Comparison of ENCODE assay signal across 8 mouse cellular contexts in genomic region chr1:162739406-162739805, GRCm38 (mm10). TPM values are rescaled to one million over a fixed set of nuclear protein-coding genes. Genes with fewer than 3 reads are reported as not detected.
DNase-seq lines count a peak whose midpoint lies in the region; ATAC-seq and TF ChIP-seq lines count a peak whose summit lies in the region.

No protein-coding gene starts in this region.

- no peaks in the 10 kb centered on the region; the same call in 1 of the 2 replicates for H3K36me3 ChIP-seq in heart, embryonic 13.5 days
- 0 out of 2 replicates have a peak, but pooled peaks cover 2% of the 10 kb centered on the region for H3K36me3 ChIP-seq in kidney, postnatal 0 days (ENCODE audit: insufficient read depth, low read length)
- H3K36me3 ChIP-seq in macrophage (ENCODE audit: inconsistent target) = no peaks in the 10 kb centered on the region
- H3K36me3 ChIP-seq in stomach, embryonic 16.5 days (ENCODE audit: control insufficient read depth, insufficient read depth, low read length) = no peaks in the 10 kb centered on the region

- peak overlapping the region; percentile 84 for H3K4me2 ChIP-seq in heart, embryonic 13.5 days
- peak overlapping the region; percentile 63 for H3K4me2 ChIP-seq in kidney, postnatal 0 days (ENCODE audit: low read length)
- peak overlapping the region; percentile 96 for H3K4me2 ChIP-seq in stomach, embryonic 16.5 days (ENCODE audit: low read depth, low read length)

- peak in 1 of 2 experiments; percentile 25 for DNase-seq in layer of hippocampus, adult 2 months (ENCODE audit: low spot score in 2 of 2)
- no peak for DNase-seq in layer of hippocampus, adult 9-11 months
- DNase-seq in MN1 (ENCODE audit: low spot score) = peak; percentile 42
- DNase-seq in embryo, embryonic 11.5 days (ENCODE audit: low read depth, low spot score) = peak; percentile 9
- DNase-seq in kidney, postnatal 0 days (ENCODE audit: low spot score) = peak; percentile 83

- H3K9ac ChIP-seq in heart, embryonic 13.5 days = peak overlapping the region; percentile 99
- peak overlapping the region; percentile 95 for H3K9ac ChIP-seq in kidney, postnatal 0 days (ENCODE audit: low read depth, low read length)
- peak overlapping the region; percentile 98 for H3K9ac ChIP-seq in stomach, embryonic 16.5 days (ENCODE audit: low read length)

- H3K9me3 ChIP-seq in heart, embryonic 13.5 days = no peaks in the 10 kb centered on the region
- H3K9me3 ChIP-seq in kidney, postnatal 0 days (replicated peaks; ENCODE audit: low read length) = no peaks in the 10 kb centered on the region
- H3K9me3 ChIP-seq in stomach, embryonic 16.5 days (replicated peaks; ENCODE audit: control insufficient read depth, low read length) = no peaks in the 10 kb centered on the region

- H3K4me1 ChIP-seq in heart, embryonic 13.5 days = peaks cover 46% of the 10 kb centered on the region
- H3K4me1 ChIP-seq in kidney, postnatal 0 days (replicated peaks; ENCODE audit: insufficient read depth, low read length) = 0 out of 2 replicates have a peak, but pooled peaks cover 7% of the 10 kb centered on the region
- peaks cover 15% of the 10 kb centered on the region for H3K4me1 ChIP-seq in stomach, embryonic 16.5 days (ENCODE audit: control insufficient read depth, insufficient read depth, low read length)

- H3K27me3 ChIP-seq in heart, embryonic 13.5 days (replicated peaks) = no peaks in the 10 kb centered on the region
- no peaks in the 10 kb centered on the region for H3K27me3 ChIP-seq in kidney, postnatal 0 days (ENCODE audit: insufficient read depth, low read length)
- no peaks in the 10 kb centered on the region for H3K27me3 ChIP-seq in stomach, embryonic 16.5 days (ENCODE audit: control insufficient read depth, insufficient read depth, low read length)

- H3K4me3 ChIP-seq in layer of hippocampus, adult 2 months = peak overlapping the region; percentile 67
- peak overlapping the region; percentile 95 for H3K4me3 ChIP-seq in heart, embryonic 13.5 days
- peak overlapping the region; percentile 76 for H3K4me3 ChIP-seq in kidney, postnatal 0 days (replicated peaks; ENCODE audit: low read depth, low read length)
- H3K4me3 ChIP-seq in macrophage (ENCODE audit: inconsistent target) = peak overlapping the region; percentile 93
- peak overlapping the region; percentile 99 for H3K4me3 ChIP-seq in stomach, embryonic 16.5 days (replicated peaks; ENCODE audit: low read length)

- H3K79me2 ChIP-seq in macrophage (ENCODE audit: inconsistent target) = peaks cover 55% of the 10 kb centered on the region

- no peak for ATAC-seq in heart, embryonic 13.5 days (ENCODE audit: extremely low read depth, insufficient number of reproducible peaks, low FRiP score, low TSS enrichment)
- ATAC-seq in kidney, postnatal 0 days (replicated peaks; ENCODE audit: low FRiP score, low read depth) = no peak
- ATAC-seq in stomach, embryonic 16.5 days (ENCODE audit: insufficient read depth, low FRiP score) = no peak

- TF ChIP-seq CTCF in layer of hippocampus, adult 2 months (conservative IDR thresholded peaks at IDR 0.05) = peak; percentile 17; the same call in 1 of the 2 replicates
- TF ChIP-seq CTCF in kidney, postnatal 0 days (IDR thresholded peaks at IDR 0.05; ENCODE audit: low read depth) = no peak

- under 1% methylated on average over 10 of the region's 10 CpGs for WGBS in heart, embryonic 13.5 days
- WGBS in kidney, postnatal 0 days = under 1% methylated on average over 10 of the region's 10 CpGs
- WGBS in macrophage (ENCODE audit: missing documents) = 3% methylated on average over 10 of the region's 10 CpGs
- under 1% methylated on average over 10 of the region's 10 CpGs for WGBS in stomach, embryonic 16.5 days

- H3K27ac ChIP-seq in layer of hippocampus, adult 2 months = peak overlapping the region; percentile 98
- H3K27ac ChIP-seq in heart, embryonic 13.5 days (replicated peaks) = peak overlapping the region; percentile 100
- H3K27ac ChIP-seq in kidney, postnatal 0 days = peak overlapping the region; percentile 99
- peak overlapping the region; percentile 62 for H3K27ac ChIP-seq in macrophage
- H3K27ac ChIP-seq in stomach, embryonic 16.5 days (ENCODE audit: low read length) = peak overlapping the region; percentile 99

RNA-seq across cellular contexts. Expression of gene Prrc2c, which starts 0.9 kb away (rescaled TPM):
- total RNA-seq in layer of hippocampus, adult 2 months (2021) = 100 to 1,000 TPM; 177 to 199 TPM
- polyA plus RNA-seq in heart, embryonic 13.5 days (2015; fragmentation: Nextera tagmentation; extraction: Ambion mirVana) = 78.5 and 85.2 TPM in 2 replicates
- polyA plus RNA-seq in kidney, postnatal 0 days (2015; fragmentation: Nextera tagmentation; extraction: Ambion mirVana) = 107 and 131 TPM in 2 replicates
- total RNA-seq in macrophage (2018; cell fraction: chromatin; rRNA removed) = 100 to 1,000 TPM; 322 to 528 (median 410) TPM
- total RNA-seq in macrophage (2018; cell fraction: cytosol; rRNA removed) = 100 to 1,000 TPM in 5 of 26 experiments, 10 to 100 TPM in 21; 64.6 to 105 (median 87.7) TPM
- 100 to 1,000 TPM; 205 to 350 (median 237) TPM for total RNA-seq in macrophage (2018; cell fraction: nucleus; rRNA removed)
- polyA plus RNA-seq in macrophage (2018) = 44.0 to 64.3 TPM (median 56.5 TPM) in 3 replicates
- polyA plus RNA-seq in stomach, embryonic 16.5 days (2015; fragmentation: Nextera tagmentation; extraction: Ambion mirVana) = 104 and 105 TPM in 2 replicates
